Mouse (Mus musculus) liver, embryonic 16.5 days (tissue): ENCODE measurements around the gene Edem1. TPM values are rescaled to one million over a fixed set of nuclear protein-coding genes. Genes with fewer than 3 reads are reported as not detected.

Experiments
- ATAC-seq: fragments of 200-750 bp; cut with Nextera tagmentation; 2 replicates; pipeline ENCODE4 v1.8.0; 2017; ENCODE audit warnings: low read depth, mild to moderate bottlenecking, moderate number of reproducible peaks, moderate library complexity
- H3K27ac ChIP-seq: fragments of 300-500 bp; sonication (generic); 2 replicates; pipeline ENCODE4 v1.5.1; 2014; ENCODE audit warnings: mild to moderate bottlenecking, low read length
- H3K27me3 ChIP-seq: fragments of 300-500 bp; sonication (generic); 2 replicates; pipeline ENCODE4 v1.6.1; 2014; ENCODE audit warnings: low read depth, low read length, mixed read lengths; ENCODE audit not compliant: control insufficient read depth, insufficient read depth
- H3K36me3 ChIP-seq: fragments of 300-500 bp; sonication (generic); 2 replicates; pipeline ENCODE4 v1.6.1; 2014; ENCODE audit warnings: mild to moderate bottlenecking; ENCODE audit not compliant: control insufficient read depth, insufficient read depth
- H3K4me1 ChIP-seq: fragments of 300-500 bp; sonication (generic); 2 replicates; pipeline ENCODE4 v1.6.1; 2014; ENCODE audit warnings: low read depth, low read length, mixed read lengths; ENCODE audit not compliant: control insufficient read depth
- H3K4me2 ChIP-seq: fragments of 300-500 bp; sonication (generic); 2 replicates; pipeline ENCODE4 v1.6.1; 2014; ENCODE audit warnings: low read depth, low read length, mixed read lengths
- H3K4me3 ChIP-seq: fragments of 300-500 bp; sonication (generic); 2 replicates; pipeline ENCODE4 v1.5.1; 2014; ENCODE audit warnings: low read depth, mild to moderate bottlenecking, low read length
- H3K9ac ChIP-seq: fragments of 300-500 bp; sonication (generic); 2 replicates; pipeline ENCODE4 v1.6.1; 2014; ENCODE audit warnings: low read depth, low read length
- H3K9me3 ChIP-seq: fragments of 300-500 bp; sonication (generic); replicated peaks from 2 replicates; pipeline ENCODE4 v1.6.1; 2016; ENCODE audit warnings: low read length; ENCODE audit not compliant: control insufficient read depth
- WGBS: fragments of 180-500 bp; shearing (Covaris S2); extraction: QIAGEN DNeasy Blood & Tissue Kit; methylation state at CpG from one replicate; pipeline ENCODE4 v1.1.7; 2014; ENCODE audit not compliant: insufficient replicate concordance; 5-methylcytosine and 5-hydroxymethylcytosine counted together
- polyA plus RNA-seq: library from polyadenylated mRNA; unstranded; fragments of >200 nt; fragmentation: Nextera tagmentation; extraction: Ambion mirVana; gene quantifications from 2 replicates; pipeline ENCODE4 v1.2.1, GENCODE M21; 2015

The Edem1 gene
- polyA plus RNA-seq, 1 experiment from 2014 or later = 13.8 TPM

DNA sequence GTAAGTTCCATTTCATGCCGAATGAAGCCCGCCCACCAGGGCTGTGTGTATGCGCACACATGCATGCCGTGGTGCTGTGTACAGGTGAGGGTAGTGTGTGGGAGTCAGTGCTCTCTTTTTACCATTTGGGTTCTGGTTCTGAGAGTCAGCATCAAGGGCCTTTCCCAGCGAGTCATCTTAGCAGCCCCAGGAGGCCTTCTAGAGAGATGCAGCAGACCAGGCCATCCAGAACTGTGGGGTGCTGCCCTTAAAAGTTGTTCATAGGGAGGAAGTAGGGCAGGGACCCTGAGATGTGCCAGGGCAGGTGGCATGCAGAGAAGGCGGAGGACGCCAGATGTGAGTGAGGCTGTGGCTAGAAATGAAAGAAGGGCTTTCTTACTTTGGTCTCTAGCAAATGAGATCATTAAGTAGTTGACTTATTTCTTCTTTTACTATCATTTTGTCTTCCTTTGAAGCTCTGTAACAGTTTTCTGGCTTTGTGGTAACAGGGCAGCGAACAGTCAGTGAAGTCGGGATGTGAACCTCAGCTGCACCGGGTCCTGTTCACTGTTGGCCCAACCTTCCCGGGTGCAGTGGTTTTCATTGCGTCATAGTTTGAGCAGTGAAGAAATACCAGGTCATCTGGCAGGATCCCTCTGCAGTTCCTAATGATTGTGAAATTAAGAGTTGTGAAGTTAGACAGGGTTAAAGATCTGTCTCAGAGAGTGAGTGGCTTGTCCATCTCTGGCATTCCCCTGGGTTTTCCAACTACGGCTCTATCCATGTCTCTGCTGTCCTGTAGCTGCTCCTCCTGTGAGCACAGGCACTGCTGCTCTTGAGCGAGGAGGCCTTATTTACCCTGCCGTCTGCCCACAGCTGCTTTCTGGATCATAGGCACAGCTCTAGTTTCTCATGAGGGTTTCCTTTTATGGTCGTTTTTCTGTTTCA lies 7.6 kb downstream of the Edem1 start:
- no peaks in the 10 kb centered on the region for H3K9me3 ChIP-seq
- no peaks in the 10 kb centered on the region for H3K36me3 ChIP-seq
- H3K27ac ChIP-seq = peak overlapping the region; percentile 67
- WGBS = 59% methylated on average over 16 of the region's 16 CpGs
- no peaks in the 10 kb centered on the region for H3K27me3 ChIP-seq
- peaks cover 32% of the 10 kb centered on the region for H3K4me1 ChIP-seq
- peak overlapping the region; percentile 9; the same call in 1 of the 2 replicates for H3K4me3 ChIP-seq
- peak overlapping the region; percentile 41 for H3K4me2 ChIP-seq
- peak; percentile 84 for ATAC-seq
- H3K9ac ChIP-seq = no peak overlapping the region

DNA sequence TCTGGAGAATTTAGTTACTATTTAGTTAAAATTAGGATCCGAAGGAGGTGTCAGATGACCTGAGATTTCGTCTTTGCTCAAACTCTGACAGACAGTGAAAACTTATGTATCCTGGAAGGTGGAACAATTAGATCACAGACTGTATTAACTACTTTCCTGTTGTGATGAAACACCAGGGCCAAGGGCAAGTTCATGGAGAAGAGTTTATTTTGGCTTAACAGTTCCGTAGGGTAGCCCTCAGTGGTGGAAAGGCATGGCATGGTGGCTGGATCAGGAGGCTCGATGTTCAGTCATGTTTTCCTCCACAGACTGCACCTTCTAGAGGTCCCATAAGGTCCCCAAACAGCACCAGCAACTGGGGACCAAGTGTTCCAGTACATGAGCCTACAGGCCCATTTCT lies 8.6 kb downstream of the Edem1 start:
- no peak for ATAC-seq
- Histone ChIP-seq H3K36me3 (no peaks in the 10 kb centered on the region), H3K27ac (peak overlapping the region; percentile 67; the same call in 1 of the 2 replicates), H3K4me1 (peaks cover 24% of the 10 kb centered on the region), H3K9me3 (no peaks in the 10 kb centered on the region), H3K4me2 (peak overlapping the region; percentile 41; the same call in 1 of the 2 replicates), H3K4me3 (no peak overlapping the region), H3K9ac (no peak overlapping the region), H3K27me3 (no peaks in the 10 kb centered on the region)
- WGBS = 60% methylated on average over 4 of the region's 4 CpGs

DNA sequence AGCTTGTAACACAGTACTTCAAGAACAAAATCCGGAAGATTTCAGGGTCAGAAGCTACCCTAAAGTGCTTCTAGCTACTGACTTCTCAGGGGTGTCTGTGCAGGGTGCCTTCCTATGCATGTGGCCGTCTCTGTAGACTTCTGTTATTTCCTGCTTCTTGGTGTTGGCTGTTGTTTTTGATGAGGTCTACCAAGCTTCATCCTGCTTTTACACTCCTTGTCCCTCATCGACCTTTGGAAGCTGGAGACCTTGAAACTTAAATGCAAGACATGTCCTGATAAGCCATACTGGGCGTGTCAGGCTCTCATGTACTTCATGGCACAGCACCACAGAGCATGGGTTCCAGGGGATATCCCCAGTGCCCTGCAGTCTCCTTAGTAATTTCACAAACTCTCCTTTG lies 9.5 kb downstream of the Edem1 start:
- H3K9ac ChIP-seq = no peak overlapping the region
- H3K36me3 ChIP-seq = no peaks in the 10 kb centered on the region; the same call in 1 of the 2 replicates
- H3K27me3 ChIP-seq = no peaks in the 10 kb centered on the region
- no peak overlapping the region for H3K4me3 ChIP-seq
- no peak overlapping the region for H3K27ac ChIP-seq
- peaks cover 20% of the 10 kb centered on the region for H3K4me1 ChIP-seq
- no peak overlapping the region for H3K4me2 ChIP-seq
- H3K9me3 ChIP-seq = no peaks in the 10 kb centered on the region
- 58% methylated on average over 4 of the region's 4 CpGs for WGBS
- no peak for ATAC-seq

DNA sequence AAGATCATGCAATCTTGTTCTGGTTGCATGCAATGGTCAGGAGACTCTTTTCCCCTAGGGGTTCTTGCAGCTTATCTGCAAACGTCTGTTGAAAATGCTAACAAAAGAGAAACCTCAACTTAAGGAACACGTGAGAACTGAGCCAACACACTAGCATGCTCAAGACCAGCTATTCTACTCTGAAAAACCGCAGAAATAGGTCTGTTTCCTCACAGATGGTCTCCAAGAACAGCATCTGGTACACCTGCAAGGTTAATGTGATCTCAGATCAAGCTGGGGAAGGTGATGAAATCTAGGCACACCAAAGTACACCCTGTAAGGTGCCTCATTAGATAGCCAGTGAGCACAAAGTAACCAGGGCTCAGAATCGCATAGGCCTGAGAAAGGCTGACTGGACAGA lies 11.0 kb downstream of the Edem1 start:
- Histone ChIP-seq H3K4me3 (no peak overlapping the region), H3K9ac (no peak overlapping the region), H3K9me3 (no peaks in the 10 kb centered on the region), H3K27me3 (no peaks in the 10 kb centered on the region), H3K4me2 (no peak overlapping the region), H3K4me1 (peaks cover 11% of the 10 kb centered on the region), H3K36me3 (no peaks in the 10 kb centered on the region; the same call in 1 of the 2 replicates), H3K27ac (no peak overlapping the region)
- no peak for ATAC-seq
- WGBS = 68% methylated on average over 4 of the region's 4 CpGs

DNA sequence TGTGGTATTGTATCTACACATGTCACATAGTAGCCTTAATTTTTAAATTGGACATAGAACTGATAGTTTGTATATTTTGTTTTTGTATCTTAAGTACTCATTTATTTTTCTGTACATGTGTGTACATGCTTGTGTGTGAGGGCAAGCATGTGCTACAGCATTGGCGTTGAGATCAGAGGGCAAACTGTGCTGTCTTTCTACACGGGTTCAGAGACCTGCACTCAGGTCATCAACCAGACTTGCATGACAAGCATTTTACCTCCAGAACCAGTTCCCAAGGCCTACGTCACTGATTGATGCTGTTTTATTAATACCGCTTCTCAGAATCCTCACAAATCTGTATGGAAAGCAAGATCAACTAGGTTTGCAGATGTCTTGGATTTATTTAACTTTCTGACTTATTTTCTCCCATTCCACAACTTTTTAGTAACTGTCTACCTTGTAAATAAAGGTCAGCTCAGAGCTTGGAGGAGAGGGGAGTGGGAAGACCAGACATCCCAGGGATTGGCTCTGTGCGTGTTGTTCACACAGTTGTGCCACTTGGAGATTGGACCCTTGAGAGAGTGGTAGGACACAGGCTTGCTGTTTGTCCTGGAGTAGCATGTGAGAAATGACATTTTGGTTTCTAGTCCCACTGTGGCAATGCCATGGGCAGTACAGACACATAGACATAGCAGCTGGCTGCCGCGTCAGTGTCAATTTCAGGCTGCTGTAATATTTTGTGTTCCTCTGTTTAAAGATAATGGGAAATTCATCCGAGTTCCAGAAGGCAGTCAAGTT lies 12.6 kb downstream of the Edem1 start:
- WGBS = 79% methylated on average over 8 of the region's 8 CpGs
- H3K27me3 ChIP-seq = no peaks in the 10 kb centered on the region
- no peaks in the 10 kb centered on the region for H3K9me3 ChIP-seq
- H3K4me1 ChIP-seq = peaks cover 4% of the 10 kb centered on the region
- no peaks in the 10 kb centered on the region; the same call in 1 of the 2 replicates for H3K36me3 ChIP-seq
- ATAC-seq = no peak
- no peak overlapping the region for H3K27ac ChIP-seq
- H3K4me3 ChIP-seq = no peak overlapping the region
- H3K4me2 ChIP-seq = no peak overlapping the region
- H3K9ac ChIP-seq = no peak overlapping the region

DNA sequence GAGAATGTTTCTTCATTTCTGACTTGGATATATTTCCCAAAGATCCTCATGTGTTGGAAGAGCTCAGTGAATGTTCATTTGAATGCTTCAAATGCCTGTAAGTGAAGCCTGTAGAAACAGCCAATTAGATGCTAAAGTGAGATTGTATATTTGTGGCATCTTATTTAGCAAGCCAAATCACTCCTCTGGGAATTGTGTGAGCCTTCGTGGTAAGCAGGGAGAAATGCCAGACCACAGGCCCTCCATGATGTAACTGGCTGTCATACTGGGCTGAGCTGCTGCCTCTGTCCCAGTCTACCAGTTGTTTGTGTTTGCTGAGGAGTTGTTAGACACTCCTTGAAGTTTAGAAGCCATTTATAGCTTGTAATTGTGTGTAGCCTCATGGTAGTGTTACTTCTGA lies 15.2 kb downstream of the Edem1 start:
- Histone ChIP-seq H3K4me3 (no peak overlapping the region), H3K27me3 (no peaks in the 10 kb centered on the region), H3K27ac (no peak overlapping the region), H3K36me3 (peaks cover 2% of the 10 kb centered on the region), H3K9me3 (no peaks in the 10 kb centered on the region), H3K9ac (no peak overlapping the region), H3K4me1 (no peaks in the 10 kb centered on the region), H3K4me2 (no peak overlapping the region)
- WGBS = 48% methylated on average over 1 of the region's 1 CpGs
- no peak for ATAC-seq

DNA sequence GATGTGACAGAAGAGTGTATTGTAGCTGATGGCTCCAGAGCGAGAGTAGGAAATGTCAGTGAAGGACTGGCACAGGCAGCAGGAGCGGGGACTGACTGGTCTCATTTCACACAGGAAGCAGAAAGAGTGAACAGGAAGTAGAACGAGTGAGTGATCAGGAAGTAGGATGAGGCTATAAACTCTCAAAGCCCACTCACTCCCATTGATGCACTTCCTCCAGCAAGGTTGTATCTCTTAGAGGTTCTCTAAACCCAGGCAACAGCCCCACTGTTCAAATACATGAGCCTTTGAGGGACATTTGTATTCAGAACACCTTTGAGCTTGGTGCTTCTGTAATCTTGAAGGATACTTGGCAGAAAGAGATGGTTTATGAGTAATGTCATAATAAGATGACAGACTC lies 15.7 kb downstream of the Edem1 start:
- Histone ChIP-seq H3K27me3 (no peaks in the 10 kb centered on the region), H3K36me3 (peaks cover 2% of the 10 kb centered on the region), H3K27ac (no peak overlapping the region), H3K9ac (no peak overlapping the region), H3K4me1 (no peaks in the 10 kb centered on the region), H3K9me3 (no peaks in the 10 kb centered on the region), H3K4me3 (no peak overlapping the region), H3K4me2 (no peak overlapping the region)
- ATAC-seq = no peak
- 53% methylated on average over 3 of the region's 3 CpGs for WGBS

DNA sequence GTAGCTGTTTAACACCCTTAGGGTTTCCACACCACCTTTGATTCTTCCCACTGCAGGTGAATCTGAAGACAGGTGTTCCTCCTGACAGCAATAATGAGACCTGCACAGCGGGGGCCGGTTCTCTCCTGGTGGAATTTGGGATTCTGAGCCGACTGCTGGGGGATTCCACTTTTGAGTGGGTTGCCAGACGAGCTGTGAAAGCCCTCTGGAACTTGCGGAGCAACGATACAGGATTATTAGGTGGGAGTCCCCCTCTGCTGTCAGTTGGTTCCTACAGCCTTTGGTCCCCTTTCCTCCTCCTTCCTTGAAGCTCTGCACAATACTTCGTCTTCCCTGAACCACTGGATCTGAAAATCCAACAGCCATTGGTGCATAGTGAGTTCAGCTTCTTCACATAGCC lies 16.3 kb downstream of the Edem1 start:
- no peak overlapping the region for H3K9ac ChIP-seq
- H3K27me3 ChIP-seq = no peaks in the 10 kb centered on the region
- WGBS = 80% methylated on average over 7 of the region's 7 CpGs
- no peak overlapping the region for H3K4me2 ChIP-seq
- ATAC-seq = no peak
- no peaks in the 10 kb centered on the region for H3K4me1 ChIP-seq
- H3K9me3 ChIP-seq = no peaks in the 10 kb centered on the region
- H3K36me3 ChIP-seq = peaks cover 5% of the 10 kb centered on the region
- H3K27ac ChIP-seq = no peak overlapping the region
- H3K4me3 ChIP-seq = no peak overlapping the region
